Mouse (Mus musculus) embryonic facial prominence, embryonic 14.5 days (tissue): ENCODE results near the gene Lonp1. TPM values are rescaled to one million over a fixed set of nuclear protein-coding genes. Genes with fewer than 3 reads are reported as not detected.

Experiments
- ATAC-seq: fragments of 200-750 bp; cut with Nextera tagmentation; 2 replicates; pipeline ENCODE4 v1.8.0; 2017; ENCODE audit warnings: low read depth, moderate number of reproducible peaks, moderate TSS enrichment
- DNase-seq: peaks from one replicate; pipeline ENCODE4 v3.0.0-alpha.2; 2015; ENCODE audit warnings: low spot score
- H3K27ac ChIP-seq: fragments of 300-500 bp; sonication (generic); replicated peaks from 2 replicates; pipeline ENCODE4 v1.5.1; 2014; ENCODE audit warnings: low read depth, mild to moderate bottlenecking, low read length, moderate library complexity
- H3K27me3 ChIP-seq: fragments of 300-500 bp; sonication (generic); replicated peaks from 2 replicates; pipeline ENCODE4 v1.6.1; 2014; ENCODE audit warnings: low read length; ENCODE audit not compliant: control insufficient read depth, insufficient read depth
- H3K36me3 ChIP-seq: fragments of 300-500 bp; sonication (generic); 2 replicates; pipeline ENCODE4 v1.6.1; 2014; ENCODE audit warnings: low read length, mixed read lengths; ENCODE audit not compliant: control insufficient read depth, insufficient read depth
- H3K4me1 ChIP-seq: fragments of 300-500 bp; sonication (generic); 2 replicates; pipeline ENCODE4 v1.6.1; 2014; ENCODE audit warnings: antibody characterized with exemption, low read length; ENCODE audit not compliant: control insufficient read depth, insufficient read depth
- H3K4me2 ChIP-seq: fragments of 300-500 bp; sonication (generic); 2 replicates; pipeline ENCODE4 v1.6.1; 2014; ENCODE audit warnings: low read depth, mild to moderate bottlenecking, low read length, moderate library complexity, mixed read lengths
- H3K4me3 ChIP-seq: fragments of 300-500 bp; sonication (generic); 2 replicates; pipeline ENCODE4 v1.5.1; 2014; ENCODE audit warnings: low read depth, mild to moderate bottlenecking, low read length
- H3K9ac ChIP-seq: fragments of 300-500 bp; sonication (generic); 2 replicates; pipeline ENCODE4 v1.6.1; 2014; ENCODE audit warnings: low read depth, mild to moderate bottlenecking, low read length, moderate library complexity, mixed read lengths
- H3K9me3 ChIP-seq: fragments of 300-500 bp; sonication (generic); 2 replicates; pipeline ENCODE4 v1.6.1; 2016; ENCODE audit warnings: low read length; ENCODE audit not compliant: control insufficient read depth
- WGBS: fragments of 180-500 bp; shearing (Covaris S2); extraction: QIAGEN DNeasy Blood & Tissue Kit; methylation state at CpG from one replicate; pipeline ENCODE4 v1.1.7; 2014; 5-methylcytosine and 5-hydroxymethylcytosine counted together
- polyA plus RNA-seq: library from polyadenylated mRNA; unstranded; fragments of >200 nt; fragmentation: Nextera tagmentation; extraction: Ambion mirVana; gene quantifications from 2 replicates; pipeline ENCODE4 v1.2.1, GENCODE M21; 2014

The Lonp1 gene
- polyA plus RNA-seq: 44.0 and 51.8 TPM in 2 replicates

GRCm38 (mm10) chr17:56626754-56627470, at the start of gene Lonp1:
TSS of gene Lonp1 (minus strand) at chr17:56626887.
- 1% methylated on average over 35 of the region's 51 CpGs for WGBS
- H3K9me3 ChIP-seq: no peaks in the 10 kb centered on the region
- peak within 1 kb of the TSS; percentile 91 for H3K9ac ChIP-seq
- peak; percentile 93 for ATAC-seq
- peak; percentile 99 for DNase-seq
- H3K4me1 ChIP-seq: peaks cover 7% of the 10 kb centered on the region; the same call in 1 of the 2 replicates
- peak within 1 kb of the TSS; percentile 96 for H3K4me2 ChIP-seq
- H3K27me3 ChIP-seq: no peaks in the 10 kb centered on the region
- H3K4me3 ChIP-seq: peak within 1 kb of the TSS; percentile 97
- peaks cover 32% of the 10 kb centered on the region for H3K36me3 ChIP-seq
- H3K27ac ChIP-seq: peak within 1 kb of the TSS; percentile 74

GRCm38 (mm10) chr17:56673647-56674416, 47.1 kb upstream of the Lonp1 start:
- peak overlapping the region; percentile 80 for H3K4me2 ChIP-seq
- peak overlapping the region; percentile 79 for H3K4me3 ChIP-seq
- DNase-seq (no peak), ATAC-seq (no peak; the same call in 1 of the 2 replicates)
- 3% methylated on average over 22 of the region's 37 CpGs for WGBS
- no peaks in the 10 kb centered on the region for H3K9me3 ChIP-seq
- peaks cover 28% of the 10 kb centered on the region for H3K36me3 ChIP-seq
- peaks cover 15% of the 10 kb centered on the region for H3K4me1 ChIP-seq
- H3K9ac ChIP-seq: peak overlapping the region; percentile 95
- no peaks in the 10 kb centered on the region for H3K27me3 ChIP-seq
- peak overlapping the region; percentile 82 for H3K27ac ChIP-seq

DNA sequence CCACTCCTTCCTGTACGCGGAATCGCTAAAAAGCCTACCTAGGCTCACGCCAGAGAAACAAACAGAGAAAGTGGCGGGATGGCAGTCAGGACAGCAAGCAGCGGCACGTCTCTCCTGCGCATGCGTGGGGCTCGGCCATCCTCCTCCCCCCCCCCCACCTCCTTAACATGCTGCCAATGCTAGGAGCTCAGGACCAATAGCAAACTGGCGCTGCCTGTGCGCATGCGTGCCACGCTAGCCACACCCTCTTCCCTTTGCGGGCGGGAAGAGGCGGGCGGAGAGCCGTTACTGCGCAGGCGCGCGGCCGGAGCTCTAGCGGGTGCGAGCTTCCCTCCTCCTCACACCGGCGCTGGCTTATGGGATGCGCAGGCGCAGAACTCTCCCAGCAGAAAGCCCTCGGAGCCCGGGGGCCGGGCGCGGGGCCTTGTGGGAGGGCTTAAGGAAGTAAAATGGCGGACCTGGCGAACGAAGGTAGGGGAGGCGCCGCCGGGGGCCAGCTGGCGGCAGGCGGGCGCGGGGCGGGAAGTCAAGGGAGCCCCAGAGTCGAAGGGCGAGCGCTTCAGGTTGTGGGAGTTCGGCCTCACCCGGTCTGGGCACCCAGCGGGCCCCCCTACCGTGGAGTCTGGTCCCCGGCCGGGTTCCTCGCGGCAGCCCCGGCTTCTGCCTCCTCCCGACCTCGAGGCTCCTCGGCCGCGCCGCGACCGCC, 46.4 kb upstream of the Lonp1 start, which contains the start of gene Ranbp3:
TSS of gene Ranbp3 (plus strand) at position 354 of the 706 bp plus-strand sequence.
- DNase-seq: peak; percentile 99
- peak; percentile 95 for ATAC-seq
- Histone ChIP-seq H3K4me1 (peaks cover 15% of the 10 kb centered on the region), H3K4me3 (peak within 1 kb of the TSS; percentile 79), H3K4me2 (peak within 1 kb of the TSS; percentile 80), H3K27me3 (no peaks in the 10 kb centered on the region), H3K9me3 (no peaks in the 10 kb centered on the region), H3K36me3 (peaks cover 28% of the 10 kb centered on the region), H3K27ac (peak within 1 kb of the TSS; percentile 82), H3K9ac (peak within 1 kb of the TSS; percentile 95)
- WGBS: 2% methylated on average over 32 of the region's 66 CpGs

GRCm38 (mm10) chr17:56669766-56670165, 43.1 kb upstream of the Lonp1 start:
- DNase-seq: no peak
- Histone ChIP-seq H3K4me2 (no peak overlapping the region), H3K9me3 (no peaks in the 10 kb centered on the region), H3K9ac (no peak overlapping the region), H3K4me3 (no peak overlapping the region), H3K27ac (no peak overlapping the region), H3K4me1 (peaks cover 7% of the 10 kb centered on the region; the same call in 1 of the 2 replicates), H3K36me3 (no peaks in the 10 kb centered on the region), H3K27me3 (peaks cover 6% of the 10 kb centered on the region; the same call in 1 of the 2 replicates)
- 86% methylated on average over 8 of the region's 8 CpGs for WGBS
- ATAC-seq: no peak

DNA sequence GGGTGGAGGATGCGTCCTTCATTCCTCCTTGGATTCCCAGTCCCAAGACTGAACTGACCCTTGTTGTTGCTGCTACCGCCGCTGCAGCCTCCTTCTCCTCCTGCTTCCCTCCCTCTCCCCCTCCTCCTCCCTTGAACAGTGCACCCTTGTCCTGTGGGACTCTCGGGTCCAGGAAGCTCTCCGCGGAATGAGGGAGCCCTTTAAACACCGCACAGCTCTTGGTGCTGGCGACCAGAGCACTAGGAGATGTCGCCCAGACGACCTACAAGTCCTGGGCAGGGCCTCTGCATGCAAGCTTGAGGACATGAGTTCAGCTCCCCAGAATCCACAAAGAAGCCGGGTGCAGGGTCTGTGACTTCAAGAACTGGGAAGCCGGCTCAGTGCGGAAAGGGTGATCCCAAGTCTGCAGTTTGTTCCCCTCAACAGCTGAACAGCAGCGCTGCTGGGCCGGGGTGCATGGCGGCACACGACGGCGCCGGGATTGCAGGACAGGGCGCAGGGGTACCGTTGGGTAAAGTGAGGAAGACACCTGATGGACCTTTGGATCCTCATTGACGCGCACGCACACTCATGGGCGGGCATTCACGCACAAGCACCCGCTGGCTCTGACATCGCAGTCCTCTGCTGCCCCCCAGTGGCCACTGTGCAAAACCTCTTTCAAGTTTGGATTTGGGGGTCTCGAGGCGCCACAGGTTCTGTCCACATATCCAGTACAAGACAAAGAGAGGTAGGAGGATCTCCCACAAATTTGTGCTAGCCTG, 41.9 kb upstream of the Lonp1 start:
- Histone ChIP-seq H3K27me3 (peaks cover 6% of the 10 kb centered on the region; the same call in 1 of the 2 replicates), H3K4me1 (0 out of 2 replicates have a peak, but pooled peaks cover 5% of the 10 kb centered on the region), H3K9ac (peak overlapping the region; percentile 41), H3K27ac (no peak overlapping the region), H3K36me3 (no peaks in the 10 kb centered on the region), H3K4me2 (peak overlapping the region; percentile 95), H3K9me3 (no peaks in the 10 kb centered on the region), H3K4me3 (peak overlapping the region; percentile 45)
- WGBS: 4% methylated on average over 31 of the region's 31 CpGs
- ATAC-seq (0 out of 2 replicates have a peak, but pooled peaks have one; percentile 3), DNase-seq (peak; percentile 92)

DNA sequence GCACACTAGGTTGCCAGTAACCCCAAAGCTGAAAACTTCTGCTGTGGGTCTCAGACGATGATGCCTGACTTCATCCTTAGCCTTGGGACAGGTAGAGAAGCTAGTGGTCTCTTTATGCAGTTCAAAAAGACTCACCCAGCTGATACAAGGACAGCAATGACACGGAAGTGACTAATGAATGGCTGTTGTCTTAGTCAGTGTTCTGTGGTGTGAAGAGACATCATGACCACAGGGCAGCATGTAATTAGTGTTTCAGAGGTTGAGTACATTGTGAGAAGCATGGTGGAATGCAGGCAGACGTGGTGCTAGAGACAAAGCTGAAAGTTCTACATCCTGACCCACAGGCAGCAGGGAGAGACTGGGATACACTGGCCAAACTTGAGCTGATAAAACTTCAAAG, 40.9 kb upstream of the Lonp1 start:
- Histone ChIP-seq H3K4me3 (no peak overlapping the region), H3K27ac (no peak overlapping the region), H3K27me3 (peaks cover 6% of the 10 kb centered on the region; the same call in 1 of the 2 replicates), H3K9me3 (no peaks in the 10 kb centered on the region), H3K4me2 (no peak overlapping the region), H3K4me1 (0 out of 2 replicates have a peak, but pooled peaks cover 5% of the 10 kb centered on the region), H3K36me3 (no peaks in the 10 kb centered on the region), H3K9ac (no peak overlapping the region)
- ATAC-seq (no peak), DNase-seq (no peak)
- WGBS: 55% methylated on average over 3 of the region's 3 CpGs

DNA sequence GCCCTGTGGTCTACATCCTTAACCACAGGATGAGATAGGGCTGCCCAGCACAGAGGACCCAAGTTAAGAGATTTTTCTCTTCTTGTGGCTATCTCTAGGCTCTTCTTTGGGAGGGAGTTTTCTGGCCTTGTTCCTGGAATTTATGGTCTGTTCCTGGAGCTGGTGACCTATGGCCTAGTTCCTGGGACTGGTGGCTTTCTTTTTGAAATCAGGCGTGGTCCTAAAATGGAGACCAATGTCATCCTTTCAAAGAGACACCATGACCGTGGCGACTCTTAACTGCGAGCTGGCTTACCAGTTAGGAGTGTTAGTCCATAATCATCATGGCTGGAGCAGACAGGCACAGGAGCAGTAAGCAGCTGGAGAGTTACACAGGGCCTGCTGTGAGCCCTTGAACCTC, 39.7 kb upstream of the Lonp1 start:
- Histone ChIP-seq H3K27ac (no peak overlapping the region), H3K4me1 (0 out of 2 replicates have a peak, but pooled peaks cover 5% of the 10 kb centered on the region), H3K9ac (no peak overlapping the region), H3K9me3 (no peaks in the 10 kb centered on the region), H3K36me3 (no peaks in the 10 kb centered on the region), H3K4me3 (no peak overlapping the region), H3K27me3 (peaks cover 6% of the 10 kb centered on the region; the same call in 1 of the 2 replicates), H3K4me2 (no peak overlapping the region)
- 86% methylated on average over 4 of the region's 4 CpGs for WGBS
- no peak for DNase-seq
- ATAC-seq: no peak
